Mouse (Mus musculus) bone marrow, adult 2 months (tissue): ENCODE data around the gene Man1a.

Experiments
- CTCF ChIP-seq: fragments of 200-500 bp; IDR thresholded peaks from 2 replicates; pipeline ENCODE4 v1.5.1; 2011; ENCODE audit warnings: low read length, control low read depth; ENCODE audit not compliant: control insufficient read depth, insufficient read depth
- POLR2A ChIP-seq: fragments of 200-500 bp; IDR thresholded peaks from 2 replicates; pipeline ENCODE4 v1.6.1; 2011; ENCODE audit warnings: low read depth, mild to moderate bottlenecking, control low read depth, low read length, borderline replicate concordance; ENCODE audit not compliant: control insufficient read depth

GRCm38 (mm10) chr10:53996216-53996615 is 80.2 kb downstream of the Man1a start:
- TF ChIP-seq CTCF (no peak), POLR2A (no peak)
